ENCODE assay signal across 8 mouse cellular contexts in the genomic region with DNA sequence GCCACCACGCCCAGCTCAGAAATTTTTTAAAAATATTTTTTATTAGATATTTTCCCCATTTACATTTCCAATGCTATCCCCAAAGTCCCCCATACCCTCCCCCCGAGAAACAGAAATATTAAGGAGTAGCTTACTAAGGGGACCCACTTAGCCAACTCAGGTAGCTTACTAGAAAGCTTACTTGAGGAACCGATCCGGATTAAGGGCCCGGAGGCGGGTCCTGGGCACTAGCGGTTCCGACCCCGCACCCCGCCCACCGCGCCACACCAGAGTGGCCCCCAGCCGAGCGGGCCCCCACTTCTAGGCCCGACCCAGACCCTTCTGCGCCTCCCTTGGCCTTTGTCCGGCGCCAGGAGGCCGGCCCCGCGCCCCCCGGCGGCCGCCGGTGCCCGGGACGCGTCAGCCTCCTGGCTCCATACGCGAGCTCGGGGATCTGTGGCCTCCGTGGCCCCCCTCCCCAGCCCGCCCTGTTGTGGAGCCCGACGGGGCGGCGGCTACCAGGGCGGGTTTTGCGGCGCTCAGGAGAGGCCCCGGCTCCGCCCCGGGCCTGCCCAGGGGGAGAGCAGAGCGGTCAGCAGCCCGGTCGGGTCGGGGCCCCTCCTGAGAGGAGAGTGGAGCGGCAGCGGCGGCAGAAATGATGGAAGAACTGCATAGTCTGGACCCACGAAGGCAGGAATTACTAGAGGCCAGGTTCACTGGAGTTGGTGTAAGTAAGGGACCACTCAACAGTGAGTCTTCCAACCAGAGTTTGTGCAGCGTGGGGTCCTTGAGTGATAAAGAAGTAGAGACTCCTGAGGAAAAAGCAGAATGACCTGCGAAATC. TPM values are rescaled to one million over a fixed set of nuclear protein-coding genes. Genes with fewer than 3 reads are reported as not detected.
DNase-seq lines count a peak whose midpoint lies in the region; ATAC-seq and TF ChIP-seq lines count a peak whose summit lies in the region.
"Not testable (repeated sequence)": the region's sequence is repeated elsewhere in the genome, so short reads cannot be mapped to it uniquely, and the experiment has no call there.

No protein-coding gene starts in this region.

- H3K27me3 ChIP-seq in forebrain, embryonic 15.5 days; heart, postnatal 0 days (ENCODE audit: control insufficient read depth, insufficient read depth, low read length); kidney, embryonic 14.5 days (ENCODE audit: control insufficient read depth, insufficient read depth, low read length); liver, embryonic 12.5 days (replicated peaks); midbrain, embryonic 12.5 days; stomach, embryonic 14.5 days (ENCODE audit: control insufficient read depth, insufficient read depth, low read length): not testable (repeated sequence)

- H3K9me3 ChIP-seq in forebrain, embryonic 15.5 days; heart, postnatal 0 days (replicated peaks; ENCODE audit: control insufficient read depth, low read length); kidney, embryonic 14.5 days (ENCODE audit: control insufficient read depth, low read length); liver, embryonic 12.5 days (replicated peaks); midbrain, embryonic 12.5 days; stomach, embryonic 14.5 days (ENCODE audit: control insufficient read depth, low read depth, low read length): not testable (repeated sequence)

- not testable (repeated sequence) for H3K36me3 ChIP-seq in forebrain, embryonic 15.5 days; heart, postnatal 0 days (replicated peaks; ENCODE audit: control insufficient read depth, insufficient read depth, low read length); kidney, embryonic 14.5 days (ENCODE audit: control insufficient read depth, insufficient read depth, low read length); liver, embryonic 12.5 days; midbrain, embryonic 12.5 days; stomach, embryonic 14.5 days (ENCODE audit: control insufficient read depth, insufficient read depth, low read length)

- TF ChIP-seq CTCF in heart, postnatal 0 days (IDR thresholded peaks at IDR 0.05; ENCODE audit: low read depth): not testable (repeated sequence)

- peak overlapping the region; percentile 19; the same call in 1 of the 2 replicates for H3K4me2 ChIP-seq in forebrain, embryonic 15.5 days (replicated peaks)
- peak overlapping the region; percentile 42 for H3K4me2 ChIP-seq in heart, postnatal 0 days (ENCODE audit: low read depth, low read length)
- H3K4me2 ChIP-seq in kidney, embryonic 14.5 days (replicated peaks; ENCODE audit: low read depth, low read length): peak overlapping the region; percentile 34; the same call in 1 of the 2 replicates
- peak overlapping the region; percentile 56 for H3K4me2 ChIP-seq in liver, embryonic 12.5 days
- peak overlapping the region; percentile 40 for H3K4me2 ChIP-seq in midbrain, embryonic 12.5 days (replicated peaks)
- H3K4me2 ChIP-seq in stomach, embryonic 14.5 days (replicated peaks; ENCODE audit: low read depth, low read length): 0 out of 2 replicates have a peak overlapping the region, but pooled peaks have one; percentile 26

- not testable (repeated sequence) for H3K27ac ChIP-seq in brown adipose tissue, adult 24 weeks (replicated peaks; ENCODE audit: low read depth, low read length); forebrain, embryonic 15.5 days (replicated peaks); heart, postnatal 0 days (ENCODE audit: low read depth); kidney, embryonic 14.5 days (ENCODE audit: low read depth, low read length); liver, embryonic 12.5 days; midbrain, embryonic 12.5 days (replicated peaks); stomach, embryonic 14.5 days (ENCODE audit: low read length)

- DNase-seq in CD4-positive helper T cell, adult 2 months (ENCODE audit: low read depth, low spot score): peak; percentile 0
- peak; percentile 1 for DNase-seq in heart, postnatal 0 days (ENCODE audit: low spot score)

- peak; percentile 78 for ATAC-seq in forebrain, embryonic 15.5 days (replicated peaks)
- ATAC-seq in heart, postnatal 0 days (ENCODE audit: insufficient read depth, low read depth): peak; percentile 88
- ATAC-seq in kidney, embryonic 14.5 days (ENCODE audit: low FRiP score, low TSS enrichment): peak; percentile 98
- ATAC-seq in liver, embryonic 12.5 days: peak; percentile 96
- peak; percentile 98 for ATAC-seq in midbrain, embryonic 12.5 days (ENCODE audit: low FRiP score, low read depth)
- peak; percentile 79; the same call in 1 of the 2 replicates for ATAC-seq in stomach, embryonic 14.5 days (ENCODE audit: insufficient number of reproducible peaks, insufficient read depth, low FRiP score, low read depth)

- not testable (repeated sequence) for H3K4me1 ChIP-seq in brown adipose tissue, adult 24 weeks (ENCODE audit: control insufficient read depth, insufficient read depth, insufficient read length, low read length); forebrain, embryonic 15.5 days; heart, postnatal 0 days (ENCODE audit: control insufficient read depth, insufficient read depth); kidney, embryonic 14.5 days (ENCODE audit: control insufficient read depth, insufficient read depth, low read length); liver, embryonic 12.5 days; midbrain, embryonic 12.5 days; stomach, embryonic 14.5 days (ENCODE audit: control insufficient read depth, insufficient read depth, low read length)

- peak overlapping the region; percentile 30; the same call in 1 of the 2 replicates for H3K4me3 ChIP-seq in brown adipose tissue, adult 24 weeks (ENCODE audit: insufficient read depth, low read depth, low read length)
- H3K4me3 ChIP-seq in forebrain, embryonic 15.5 days: peak overlapping the region; percentile 21
- peak overlapping the region; percentile 29 for H3K4me3 ChIP-seq in heart, postnatal 0 days (ENCODE audit: low read depth, low read length)
- peak overlapping the region; percentile 22; the same call in 1 of the 2 replicates for H3K4me3 ChIP-seq in kidney, embryonic 14.5 days (ENCODE audit: low read length)
- peak overlapping the region; percentile 34 for H3K4me3 ChIP-seq in liver, embryonic 12.5 days
- peak overlapping the region; percentile 28 for H3K4me3 ChIP-seq in midbrain, embryonic 12.5 days
- not testable (repeated sequence) for H3K4me3 ChIP-seq in stomach, embryonic 14.5 days (ENCODE audit: low read depth, low read length)

- not testable (repeated sequence) for H3K9ac ChIP-seq in forebrain, embryonic 15.5 days (replicated peaks); heart, postnatal 0 days (replicated peaks; ENCODE audit: low read depth, low read length); kidney, embryonic 14.5 days (ENCODE audit: low read depth, low read length); liver, embryonic 12.5 days; midbrain, embryonic 12.5 days (replicated peaks); stomach, embryonic 14.5 days (replicated peaks; ENCODE audit: low read depth, low read length)

- WGBS in forebrain, embryonic 15.5 days: 5% methylated on average over 34 of the region's 53 CpGs
- whole genome bisulfite sequencing in heart, postnatal 0 days: 4% methylated on average over 24 of the region's 53 CpGs
- 12% methylated on average over 21 of the region's 53 CpGs for WGBS in kidney, embryonic 14.5 days
- WGBS in liver, embryonic 12.5 days (ENCODE audit: insufficient replicate concordance): 4% methylated on average over 29 of the region's 53 CpGs
- 6% methylated on average over 23 of the region's 53 CpGs for WGBS in midbrain, embryonic 12.5 days
- 11% methylated on average over 23 of the region's 53 CpGs for WGBS in stomach, embryonic 14.5 days

- TF ChIP-seq EP300 in heart, postnatal 0 days (IDR thresholded peaks at IDR 0.05; ENCODE audit: low read depth): not testable (repeated sequence)

RNA-seq across cellular contexts. Expression of a gene that starts 7.0 kb away (rescaled TPM):
- not detected in 2 replicates for polyA plus RNA-seq in brown adipose tissue, adult 24 weeks (2012; ENCODE audit: insufficient read depth, insufficient read length, missing spikeins)
- 0.56 and 1.3 TPM in 2 replicates for polyA plus RNA-seq in forebrain, embryonic 15.5 days (2015; fragmentation: Nextera tagmentation; extraction: Ambion mirVana)
- 0.50 and 10.0 TPM in 2 replicates for total RNA-seq in heart, postnatal 0 days (2014; rRNA removed; ENCODE audit: low replicate concordance)
- 4.8 and 8.8 TPM in 2 replicates for polyA plus RNA-seq in heart, postnatal 0 days (2015; fragmentation: Nextera tagmentation; extraction: Ambion mirVana)
- 2.7 and 5.3 TPM in 2 replicates for polyA plus RNA-seq in kidney, embryonic 14.5 days (2014; fragmentation: Nextera tagmentation; extraction: Ambion mirVana)
- polyA plus RNA-seq in liver, embryonic 12.5 days (2016; fragmentation: Nextera tagmentation; extraction: Ambion mirVana): 2.0 and 3.0 TPM in 2 replicates
- polyA plus RNA-seq in midbrain, embryonic 12.5 days (2016; fragmentation: Nextera tagmentation; extraction: Ambion mirVana): 1.3 and 2.1 TPM in 2 replicates
- 0.95 and 2.9 TPM in 2 replicates for polyA plus RNA-seq in stomach, embryonic 14.5 days (2014; fragmentation: Nextera tagmentation; extraction: Ambion mirVana)
